Mouse (Mus musculus) frontal cortex, adult 2 months (tissue): ENCODE measurements around the gene Tbccd1. TPM values are rescaled to one million over a fixed set of nuclear protein-coding genes. Genes with fewer than 3 reads are reported as not detected.

ENCODE experiments used
- DNase-seq, 2 experiments: peaks; one replicate each; pipeline ENCODE4 v3.0.0; 2022; ENCODE audit warnings: low spot score in 1 of 2; ENCODE audit errors: extremely low spot score in 1 of 2
- polyA plus RNA-seq: library from polyadenylated mRNA; depleted of rRNA; stranded (reverse); fragments of >200 nt; gene quantifications from 2 replicates; pipeline ENCODE4 v1.2.3, GENCODE M21; 2012

The Tbccd1 gene
- polyA plus RNA-seq, 1 experiment, result 19.2 TPM

GRCm38 (mm10) chr16:22873369-22873768 lies 15.9 kb upstream of the Tbccd1 start:
- no peak for DNase-seq

GRCm38 (mm10) chr16:22872397-22872796 lies 14.9 kb upstream of the Tbccd1 start:
- no peak for DNase-seq

- DNase-seq, result no peak
These were observed 696 bp downstream of the Tbccd1 start for GRCm38 (mm10) chr16:22856773-22857172.

DNA sequence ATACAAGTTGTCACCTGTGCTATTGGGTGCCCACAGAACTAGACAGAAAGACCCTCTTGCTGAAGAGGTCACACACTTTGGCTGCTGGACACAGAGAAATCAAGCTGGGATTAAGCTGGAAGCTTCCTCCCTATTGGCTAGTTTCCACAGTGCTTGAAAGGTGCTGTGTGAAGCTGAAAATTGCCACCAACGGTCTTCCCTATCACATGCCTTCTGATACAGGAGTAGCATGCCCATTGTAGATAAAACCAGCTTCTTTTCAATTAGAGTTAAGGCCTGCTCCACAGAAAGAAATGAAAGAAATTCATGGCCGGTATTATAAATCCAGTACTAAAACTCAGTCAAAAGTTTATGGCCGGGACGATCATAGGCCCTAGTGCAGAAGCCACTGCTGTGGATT lies 4.8 kb downstream of the Tbccd1 start:
- DNase-seq, result no peak

DNA sequence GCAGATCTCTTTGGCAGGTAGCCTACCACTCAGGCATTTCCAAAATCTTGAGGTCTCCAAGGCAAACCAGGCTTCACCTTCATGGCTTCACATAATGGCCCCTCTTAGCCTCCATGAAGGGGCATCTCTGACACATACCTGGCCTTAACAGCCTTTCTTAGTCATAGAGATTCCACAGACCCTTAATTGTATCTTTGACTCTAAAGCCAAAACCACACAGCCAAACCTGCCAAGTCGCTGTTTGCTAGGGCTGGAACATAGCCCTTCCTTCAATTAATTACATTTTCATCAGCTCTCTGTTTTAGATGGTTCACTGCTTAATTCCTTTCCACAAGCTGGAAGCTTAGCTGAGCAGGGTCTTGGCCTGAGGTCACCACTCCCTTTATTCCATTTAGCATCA lies 9.1 kb downstream of the Tbccd1 start:
- DNase-seq, result no peak

DNA sequence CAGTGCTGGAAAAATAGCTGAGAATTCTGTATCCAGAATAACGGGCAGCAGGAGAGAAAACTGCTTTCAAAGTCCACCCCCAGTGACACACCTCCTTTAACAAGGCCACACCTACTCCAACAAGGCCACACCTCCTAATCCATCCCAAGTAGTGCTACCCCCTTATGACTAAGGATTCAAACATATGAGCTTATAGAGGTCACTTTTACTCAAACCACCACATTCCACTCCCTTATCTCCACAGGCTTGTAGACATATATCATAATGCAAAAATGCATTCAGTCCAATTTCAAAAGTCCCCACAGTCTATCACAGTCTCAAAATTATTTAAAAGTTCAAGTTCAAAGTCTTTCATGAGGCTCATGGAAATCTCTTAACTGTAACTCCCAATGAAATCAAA lies 9.8 kb downstream of the Tbccd1 start:
- no peak for DNase-seq

DNA sequence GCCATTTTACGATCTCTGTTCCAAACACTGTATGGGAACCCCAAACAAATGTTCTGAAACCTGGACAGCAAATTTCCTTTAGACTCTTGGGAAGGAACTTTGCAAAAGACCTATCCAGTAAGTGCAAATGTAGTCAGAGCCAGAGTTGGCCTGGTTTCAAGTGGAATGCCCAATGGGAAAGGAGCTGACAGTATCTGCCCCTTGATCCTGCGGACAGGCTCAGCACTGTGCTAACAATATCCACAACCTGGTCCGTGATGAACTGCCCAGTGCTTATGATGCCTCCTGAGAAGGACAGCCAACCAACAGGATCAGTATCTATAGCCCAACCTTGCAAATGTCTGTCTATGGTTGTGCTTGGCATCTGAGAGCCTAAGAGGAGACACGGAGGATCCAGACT lies 12.0 kb downstream of the Tbccd1 start:
- DNase-seq, result no peak

- DNase-seq, result no peak
These were observed 12.6 kb downstream of the Tbccd1 start for GRCm38 (mm10) chr16:22844834-22845233.

DNA sequence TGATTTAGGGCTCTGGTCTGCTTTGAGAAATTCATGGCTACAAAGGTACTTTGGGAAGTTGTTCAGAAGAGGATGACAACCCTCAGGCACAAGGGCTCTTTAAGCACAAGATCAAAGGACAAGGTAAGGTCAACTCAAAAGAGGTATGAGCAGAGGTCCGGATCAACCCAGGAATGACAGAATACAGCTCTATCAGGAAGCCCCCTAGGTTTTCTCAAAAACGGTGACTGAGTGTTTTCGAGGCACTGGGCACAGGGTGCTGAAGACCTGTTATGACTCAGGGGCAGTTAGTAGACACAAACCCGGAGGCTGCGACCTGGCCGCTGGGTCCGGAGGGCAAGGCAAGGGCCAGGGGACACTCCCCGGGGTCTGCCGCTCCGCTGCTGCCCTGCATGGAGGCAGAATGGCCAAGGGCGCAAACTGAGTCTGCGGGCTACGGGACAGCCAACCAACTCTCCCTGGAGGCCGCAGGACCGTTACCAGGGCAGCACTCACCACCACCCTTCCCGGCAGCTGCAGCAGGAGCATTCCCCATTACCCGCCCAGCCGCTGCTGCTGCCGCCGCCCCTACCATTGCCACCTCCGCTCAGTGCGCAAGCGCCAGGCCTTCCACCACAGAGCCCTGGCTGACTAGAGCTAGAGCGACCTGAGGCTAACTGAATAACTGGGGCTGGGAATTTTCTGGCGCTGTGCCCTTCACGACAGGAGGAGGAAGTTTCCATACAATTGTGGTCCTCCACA lies 13.2 kb downstream of the Tbccd1 start:
- DNase-seq, result peak; percentile 38 to 87

DNA sequence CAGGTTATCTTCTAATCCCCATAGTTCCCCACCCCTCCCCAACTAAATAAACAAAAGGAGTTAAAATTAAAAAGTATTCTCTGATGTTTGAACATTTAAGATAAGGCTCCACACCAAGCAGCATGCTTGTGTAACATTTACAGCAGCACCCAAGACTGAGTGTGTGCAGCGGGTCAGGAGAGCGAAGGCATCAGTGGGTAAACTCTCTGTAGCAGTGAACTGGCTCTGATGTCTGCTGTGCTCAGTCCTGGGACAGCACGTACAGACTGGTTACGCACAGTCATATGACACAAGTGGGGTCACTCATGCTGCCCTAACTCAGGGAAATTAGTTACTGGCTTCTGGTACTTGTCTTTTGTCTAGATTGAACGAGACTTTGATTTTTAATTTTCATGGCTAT lies 14.6 kb downstream of the Tbccd1 start:
- no peak for DNase-seq

DNA sequence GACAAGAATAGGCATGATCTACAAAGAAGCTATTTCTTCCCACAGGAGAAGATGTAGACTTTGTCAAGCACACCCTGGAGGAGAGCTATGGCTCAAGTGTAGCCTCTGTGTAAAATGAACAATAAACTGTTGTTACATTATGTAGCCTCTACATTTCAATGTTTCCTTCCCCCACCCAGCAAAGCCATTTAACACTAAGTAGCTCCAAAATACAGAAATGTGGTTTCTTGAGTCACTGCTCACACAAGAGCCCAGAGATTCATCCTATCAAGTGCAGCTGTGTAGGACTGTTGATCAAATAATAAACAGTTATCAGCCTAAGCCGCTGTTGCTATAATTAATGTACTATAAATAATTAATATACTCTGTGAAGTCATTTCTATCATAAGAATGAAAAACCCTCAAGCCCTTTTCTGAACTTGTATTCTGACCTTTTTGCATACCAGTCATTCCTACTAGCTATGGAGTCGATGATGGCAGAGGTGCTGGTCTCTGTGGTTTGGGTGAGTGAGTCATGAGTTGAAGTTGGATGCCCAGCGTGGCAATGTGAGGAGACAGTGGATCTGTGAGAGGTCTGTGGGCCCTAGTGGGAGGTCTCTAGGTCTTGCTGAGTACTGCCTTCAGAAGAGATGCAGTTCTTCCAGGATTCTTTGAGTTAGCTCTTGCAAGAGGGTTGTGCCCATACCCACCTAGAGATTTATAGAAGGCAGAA lies 18.2 kb downstream of the Tbccd1 start:
- DNase-seq, result no peak

DNA sequence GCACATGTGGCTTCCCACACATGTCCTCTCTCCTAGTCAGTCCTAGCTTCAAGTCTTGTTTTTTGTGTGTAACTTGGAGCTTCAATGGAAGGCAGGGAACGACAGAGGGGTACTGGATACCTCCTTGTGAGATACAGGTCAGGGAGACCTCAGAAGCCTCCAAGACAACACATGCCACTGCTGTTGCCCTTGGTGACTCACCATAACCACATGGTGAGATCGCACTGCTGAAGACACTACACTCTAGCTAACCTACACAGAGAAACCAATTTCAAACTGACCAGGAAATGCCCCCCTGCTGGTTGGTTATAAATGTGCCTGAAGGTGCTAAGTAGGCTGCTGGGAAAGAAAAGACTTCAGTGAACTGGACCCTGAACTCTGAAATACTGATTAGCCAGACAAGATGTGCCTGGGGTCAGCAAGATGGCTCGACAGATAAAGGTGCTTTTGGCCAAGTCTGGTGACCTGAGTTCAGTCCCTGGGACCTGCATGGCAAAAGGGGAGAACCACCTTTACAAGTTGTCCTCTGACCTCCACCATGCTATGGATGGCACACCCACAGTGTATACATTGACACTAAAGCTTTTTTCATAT lies 24.4 kb downstream of the Tbccd1 start:
- DNase-seq, result no peak

GRCm38 (mm10) chr16:22820731-22821130 lies 36.7 kb downstream of the Tbccd1 start:
- peak; percentile 57 to 73 for DNase-seq

GRCm38 (mm10) chr16:22811477-22811876 lies 46.0 kb downstream of the Tbccd1 start, which contains the start of gene Crygs:
TSS of gene Crygs (minus strand) at chr16:22811577.
- DNase-seq, result no peak

DNA sequence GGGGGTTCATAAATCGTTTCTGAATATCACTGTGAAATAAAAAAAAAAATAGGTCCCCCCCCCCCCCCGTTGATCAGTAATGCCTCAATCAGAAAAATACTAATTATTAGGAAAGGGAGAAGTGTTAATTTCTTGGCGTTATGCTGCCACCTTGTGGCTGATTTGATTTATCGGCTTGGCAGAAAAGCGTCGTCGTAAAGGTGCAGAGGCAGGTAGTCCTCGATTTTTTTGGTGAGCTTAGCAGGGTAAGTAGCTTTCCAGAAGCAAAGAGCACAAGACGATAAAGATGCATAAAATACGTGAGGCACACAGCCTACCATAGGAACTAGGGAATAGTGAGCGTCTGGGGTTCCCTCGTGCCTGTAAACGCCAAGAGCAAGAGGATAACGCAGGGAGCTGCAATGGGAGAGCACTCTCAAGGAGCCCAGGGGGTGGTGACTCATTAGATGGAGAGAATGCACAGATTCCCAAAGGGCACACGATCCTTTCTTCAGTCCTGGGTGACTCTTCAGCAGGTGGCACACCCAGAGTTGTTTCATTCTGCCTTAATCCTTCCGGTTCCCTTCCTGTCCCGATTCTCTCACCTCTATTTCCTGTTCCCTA lies 49.9 kb downstream of the Tbccd1 start:
- DNase-seq, result peak; percentile 22 to 82

DNA sequence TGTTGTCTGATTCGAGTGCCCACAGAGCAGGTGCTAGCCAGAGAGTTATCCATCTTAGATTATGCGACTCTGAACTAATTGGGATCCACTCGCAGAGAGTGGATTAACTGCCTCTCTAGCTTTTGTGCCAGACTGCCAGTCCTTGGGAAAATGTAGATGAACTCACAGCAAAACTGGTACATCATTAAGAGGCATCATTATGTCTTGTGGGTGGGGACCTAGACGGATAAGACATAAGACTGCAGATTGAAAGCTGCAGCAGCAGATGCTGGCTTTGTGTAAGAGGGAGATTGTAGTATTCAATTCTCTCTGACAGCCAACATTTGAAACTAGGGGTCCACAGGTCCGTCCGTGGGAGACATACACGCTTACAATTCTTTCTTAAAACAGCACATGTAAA lies 54.7 kb downstream of the Tbccd1 start:
- DNase-seq, result no peak

GRCm38 (mm10) chr16:22800849-22801109 lies 56.7 kb downstream of the Tbccd1 start:
- no peak for DNase-seq

DNA sequence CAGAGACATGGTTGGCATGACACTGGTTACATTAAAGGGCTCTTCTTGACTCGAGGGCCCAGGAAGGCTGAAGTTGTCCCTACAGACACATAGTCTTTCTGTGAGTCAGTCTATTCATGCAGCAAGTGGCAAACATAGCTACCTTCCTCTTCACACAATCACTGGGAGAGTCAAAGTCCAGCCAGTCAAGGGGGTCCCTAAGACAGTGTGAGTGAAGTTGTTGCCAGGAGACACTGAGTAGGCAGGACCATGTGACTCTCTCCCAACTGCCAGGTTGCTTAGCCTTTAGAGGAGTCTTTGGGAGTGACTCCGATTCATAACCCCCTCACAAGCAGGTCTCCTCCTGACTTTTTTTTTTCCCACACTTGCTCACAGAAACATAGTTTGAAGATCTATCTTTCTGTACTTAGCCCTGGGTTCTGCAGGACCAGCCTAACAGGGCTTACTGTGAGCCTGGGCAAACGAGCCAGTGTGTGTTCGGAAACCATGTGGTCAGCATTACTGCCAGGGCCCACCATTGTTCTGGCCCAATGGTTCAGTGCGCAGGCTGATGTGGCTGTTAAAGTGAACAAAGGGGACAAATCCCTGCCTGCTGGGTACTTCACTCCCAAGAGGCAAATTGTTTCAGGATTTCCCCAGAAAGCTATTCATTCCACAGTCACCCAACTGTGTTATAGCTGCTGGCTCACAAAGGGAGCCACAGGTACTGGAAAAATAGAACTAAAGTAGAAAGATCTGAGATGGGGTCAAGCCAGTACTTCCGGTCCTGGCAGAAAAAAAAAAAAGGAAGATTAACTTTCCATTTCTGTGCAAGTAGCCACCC lies 57.2 kb downstream of the Tbccd1 start:
- no peak for DNase-seq

- DNase-seq, result no peak
These were observed 58.9 kb downstream of the Tbccd1 start for GRCm38 (mm10) chr16:22798520-22798919.

- DNase-seq, result no peak
These were observed 59.9 kb downstream of the Tbccd1 start for GRCm38 (mm10) chr16:22797521-22797920.

- no peak for DNase-seq
These were observed 62.0 kb downstream of the Tbccd1 start for GRCm38 (mm10) chr16:22795497-22795896.
